Mouse (Mus musculus): Measurements from ENCODE around the gene Cdyl.

Gene Cdyl

DNA sequence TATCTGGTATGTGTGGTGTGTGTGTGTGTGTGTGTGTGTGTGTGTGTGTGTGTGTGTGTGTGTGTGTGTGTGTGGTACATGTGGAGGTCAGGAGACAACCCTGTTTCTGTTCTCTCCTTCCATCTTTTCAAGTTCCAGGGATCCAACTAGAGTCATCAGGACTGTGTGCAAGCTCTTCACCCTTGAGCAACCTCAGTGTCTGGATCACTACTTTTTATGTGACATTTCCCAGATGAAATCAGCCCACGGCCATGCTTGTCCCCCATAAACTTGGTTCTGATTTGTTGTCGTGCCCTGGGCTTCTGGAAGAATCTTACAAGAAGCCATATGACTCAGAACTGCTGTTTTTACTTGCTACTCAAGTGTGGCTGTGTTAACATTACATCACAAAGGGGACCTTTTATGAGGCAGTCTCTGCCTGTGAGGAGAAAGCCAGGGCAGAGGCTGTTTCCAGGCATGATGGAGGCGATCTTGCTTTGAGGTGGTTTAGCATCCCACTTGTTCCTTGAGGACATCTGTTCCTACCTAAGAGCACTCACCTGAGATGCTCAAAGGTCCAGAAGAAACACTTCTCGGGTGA, at the start of gene Cdyl:
TSS of gene Cdyl (plus strand) at position 428 of the 580 bp plus-strand sequence.
- DNase-seq (ENCODE audit: low read depth, low spot score): no peak

DNA sequence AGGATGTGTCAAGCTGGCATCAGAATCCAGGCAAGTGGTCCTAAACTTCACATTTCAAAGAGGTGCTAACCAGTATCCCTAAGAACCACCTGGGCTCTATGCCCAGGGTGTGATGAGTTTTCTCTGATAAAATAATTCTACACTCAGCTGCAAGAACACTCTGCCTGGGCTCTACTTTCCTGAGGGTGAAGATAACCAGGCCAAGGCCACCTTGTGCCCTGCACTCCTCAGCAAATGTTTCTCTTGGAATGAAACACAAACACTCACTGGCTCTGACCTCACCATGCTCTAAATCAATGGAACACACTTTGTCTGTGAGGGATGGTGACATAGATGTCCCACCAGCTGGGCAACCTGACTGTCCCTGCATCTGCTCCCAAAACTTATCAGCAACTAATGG, 48.9 kb upstream of the Cdyl start:
- no peak for DNase-seq (ENCODE audit: low read depth, low spot score)

GRCm38 (mm10) chr13:35612506-35612905, 47.1 kb upstream of the Cdyl start:
- no peak for DNase-seq (ENCODE audit: low read depth, low spot score)

DNA sequence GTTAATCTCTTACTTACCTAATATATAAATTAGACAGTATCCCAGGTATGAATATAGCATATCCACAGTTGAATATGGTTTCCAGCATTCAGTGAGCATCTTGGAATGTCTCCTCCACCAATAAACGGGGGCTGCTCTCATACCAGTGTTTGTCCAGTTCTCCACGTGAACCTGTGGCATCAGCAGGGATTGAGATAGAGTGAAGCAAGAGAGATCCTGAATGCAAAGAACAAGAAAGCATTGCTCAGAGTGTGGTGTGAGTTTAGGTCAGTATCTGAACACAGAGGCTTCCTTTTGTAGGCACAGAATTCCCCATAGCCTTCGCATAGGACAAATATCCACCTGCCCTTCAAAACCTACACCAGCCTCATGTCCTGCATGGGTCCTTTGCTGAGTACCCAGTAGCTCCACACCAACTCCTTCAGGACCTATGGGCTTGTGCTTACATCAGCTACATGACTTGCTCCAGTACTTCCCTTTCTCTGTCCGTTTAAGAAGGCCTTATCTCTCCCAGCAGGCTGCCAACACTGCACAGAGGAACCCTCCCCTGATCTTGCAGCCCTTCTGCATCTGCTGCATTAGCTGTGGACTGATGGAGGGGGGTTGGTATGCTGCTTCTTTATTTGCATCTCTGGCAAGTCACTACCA, 44.7 kb upstream of the Cdyl start:
- DNase-seq (ENCODE audit: low read depth, low spot score): no peak

DNA sequence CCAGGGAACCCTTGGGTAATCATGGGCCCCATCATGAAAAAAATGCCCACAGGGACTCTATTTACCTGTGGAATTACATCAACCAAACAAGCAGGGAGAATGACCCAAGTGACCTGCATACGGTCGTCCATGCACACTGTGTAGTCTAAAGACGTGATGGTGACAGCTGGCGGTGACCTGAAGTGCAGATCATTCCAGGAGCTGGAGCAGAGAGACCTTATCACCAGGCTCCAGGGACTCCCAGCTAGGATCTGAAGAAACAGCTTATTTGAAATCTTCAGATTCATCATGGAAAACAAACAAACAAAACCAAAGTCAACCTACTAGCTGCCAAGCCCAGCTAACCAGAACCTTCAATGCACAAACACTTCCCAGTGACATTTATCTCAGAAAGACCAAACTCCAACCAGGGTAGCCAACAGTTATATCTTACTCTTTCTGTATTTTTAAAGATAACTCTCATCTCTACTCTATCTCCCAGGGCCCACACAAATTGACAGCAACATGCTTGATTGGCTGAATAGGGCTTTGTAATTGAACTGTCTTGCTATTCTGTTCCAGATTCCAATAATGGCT, 43.0 kb upstream of the Cdyl start:
- DNase-seq (ENCODE audit: low read depth, low spot score): no peak

- peak; percentile 20 for DNase-seq (ENCODE audit: low read depth, low spot score)
Measured at GRCm38 (mm10) chr13:35619356-35619755, 40.3 kb upstream of the Cdyl start.

- DNase-seq (ENCODE audit: low read depth, low spot score): no peak
Measured at GRCm38 (mm10) chr13:35620756-35621155, 38.9 kb upstream of the Cdyl start.

DNA sequence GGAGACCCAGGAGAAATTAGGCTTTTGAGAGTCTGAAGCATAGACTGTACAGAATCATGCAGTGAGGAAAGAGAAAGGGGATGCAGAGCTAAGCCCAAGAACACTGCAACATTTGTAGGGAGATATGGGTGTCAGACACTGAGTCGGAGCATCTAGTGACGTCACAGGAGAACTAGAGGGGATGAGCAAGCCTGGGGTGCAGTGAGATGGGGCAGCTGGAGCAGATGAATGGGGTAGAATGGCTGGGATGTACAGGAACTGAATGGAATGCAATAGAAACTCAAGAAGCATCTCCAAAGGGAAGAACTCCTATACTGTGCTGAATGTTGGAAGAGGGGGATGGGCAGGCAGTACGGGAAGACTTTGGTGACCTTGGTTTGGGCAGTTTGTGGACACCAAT, 34.8 kb upstream of the Cdyl start:
- no peak for DNase-seq (ENCODE audit: low read depth, low spot score)

- DNase-seq (ENCODE audit: low read depth, low spot score): no peak
Measured at GRCm38 (mm10) chr13:35625556-35625955, 34.1 kb upstream of the Cdyl start.

GRCm38 (mm10) chr13:35627319-35627718, 32.3 kb upstream of the Cdyl start:
- DNase-seq (ENCODE audit: low read depth, low spot score): no peak

GRCm38 (mm10) chr13:35647132-35647823, 12.4 kb upstream of the Cdyl start:
- peak; percentile 3 for DNase-seq (ENCODE audit: low read depth, low spot score)

DNA sequence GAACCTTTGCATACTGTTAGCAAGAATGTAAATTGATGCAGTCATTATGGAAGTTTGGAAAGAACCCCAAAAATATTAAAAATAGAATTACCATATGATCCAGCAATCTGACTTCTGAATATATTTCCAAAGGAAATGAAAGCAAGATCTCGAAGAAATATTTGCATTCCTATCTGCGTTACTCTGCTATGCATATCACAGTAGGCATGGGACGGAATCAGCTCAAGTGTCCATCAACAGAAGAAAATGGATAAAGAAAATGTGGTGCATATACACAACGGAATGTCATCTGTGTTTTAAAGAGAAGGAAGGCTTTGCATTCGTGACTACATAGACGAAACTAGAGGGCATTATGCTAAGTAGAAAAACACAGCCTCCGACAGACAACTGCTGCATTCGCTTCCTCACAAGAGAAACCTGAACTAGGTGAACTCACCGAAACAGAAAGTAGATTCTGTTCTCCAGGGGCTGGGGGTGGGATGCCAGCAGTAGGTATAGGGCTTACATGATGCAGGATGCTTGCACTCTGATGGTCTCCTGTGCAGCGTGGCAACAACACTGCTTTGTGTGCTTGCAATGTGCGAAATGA, 9.3 kb upstream of the Cdyl start:
- DNase-seq (ENCODE audit: low read depth, low spot score): peak; percentile 6

- DNase-seq (ENCODE audit: low read depth, low spot score): peak; percentile 66
Measured at GRCm38 (mm10) chr13:35652851-35653250, 6.8 kb upstream of the Cdyl start.

- no peak for DNase-seq (ENCODE audit: low read depth, low spot score)
Measured at GRCm38 (mm10) chr13:35656853-35657252, 2.8 kb upstream of the Cdyl start.

- DNase-seq (ENCODE audit: low read depth, low spot score): no peak
Measured at GRCm38 (mm10) chr13:35665456-35665855, 5.8 kb downstream of the Cdyl start.

DNA sequence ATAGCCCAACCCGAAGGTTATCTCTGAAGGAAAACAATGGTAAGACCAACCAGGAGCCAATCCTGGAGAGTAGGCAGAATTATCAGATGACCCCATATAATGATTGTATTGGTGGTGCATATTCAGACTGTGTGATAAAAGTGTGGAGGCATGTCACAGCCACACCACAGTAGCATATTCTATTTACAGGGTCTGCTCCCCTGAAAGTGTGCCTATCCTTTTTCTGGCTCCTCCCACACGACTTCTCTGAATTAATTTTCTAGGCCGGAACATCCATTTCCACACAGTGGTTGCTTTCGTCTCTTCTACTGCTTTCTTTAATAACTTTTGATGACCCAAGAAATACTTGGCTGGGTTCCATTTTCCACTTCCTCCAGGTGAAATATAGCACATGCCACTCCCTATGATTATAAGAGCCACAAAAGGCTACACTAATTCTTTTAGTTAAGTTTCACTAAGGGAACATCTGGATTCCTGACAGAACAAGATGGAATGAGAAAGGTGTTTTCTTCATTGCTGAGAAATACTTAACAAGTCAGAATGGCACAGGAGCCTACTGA, 10.4 kb downstream of the Cdyl start:
- DNase-seq (ENCODE audit: low read depth, low spot score): peak; percentile 31

- peak; percentile 11 for DNase-seq (ENCODE audit: low read depth, low spot score)
Measured at GRCm38 (mm10) chr13:35670875-35671274, 11.2 kb downstream of the Cdyl start.

GRCm38 (mm10) chr13:35676921-35677320, 17.3 kb downstream of the Cdyl start:
- no peak for DNase-seq (ENCODE audit: low read depth, low spot score)

GRCm38 (mm10) chr13:35677433-35678051, 17.9 kb downstream of the Cdyl start:
- no peak for DNase-seq (ENCODE audit: low read depth, low spot score)

- no peak for DNase-seq (ENCODE audit: low read depth, low spot score)
Measured at GRCm38 (mm10) chr13:35678691-35679090, 19.1 kb downstream of the Cdyl start.

DNA sequence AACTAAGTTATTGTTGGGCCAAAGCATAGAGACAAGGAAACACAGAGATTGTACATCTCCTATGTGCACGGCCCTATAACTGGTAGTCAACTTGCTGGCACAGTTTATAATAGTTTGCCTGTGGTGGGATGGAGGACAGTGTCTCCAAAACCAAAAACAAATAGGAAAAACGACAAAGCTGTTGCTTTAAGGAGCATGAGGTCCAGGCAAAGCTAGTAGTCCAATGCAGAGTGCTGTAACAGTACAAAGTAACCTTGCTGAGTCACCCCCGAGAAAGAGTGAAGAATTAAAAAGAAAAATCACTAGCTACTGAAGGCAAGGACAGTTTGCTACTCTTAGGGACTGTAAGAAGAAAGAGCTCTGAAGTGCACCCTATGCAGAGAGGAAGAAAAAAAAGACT, 21.7 kb downstream of the Cdyl start:
- no peak for DNase-seq (ENCODE audit: low read depth, low spot score)

DNA sequence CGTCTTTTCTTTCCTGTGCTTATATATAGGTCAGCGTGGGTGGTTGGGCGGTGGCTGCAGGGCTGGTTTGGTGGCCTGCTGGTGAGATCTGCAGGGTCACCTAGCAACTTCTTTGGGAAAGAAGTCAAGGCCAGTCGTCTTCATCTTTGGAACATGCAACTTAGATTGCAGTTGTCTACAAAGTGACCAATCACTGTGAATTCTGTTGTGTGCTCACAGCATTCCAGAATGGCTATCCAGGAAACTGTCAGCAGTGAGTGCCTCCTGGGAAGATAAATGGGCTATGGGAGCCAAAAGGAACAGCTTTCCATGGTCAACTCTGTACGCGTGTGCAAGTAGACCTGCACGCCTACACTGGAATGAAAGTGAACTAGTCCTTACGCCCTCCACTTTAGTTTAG, 26.6 kb downstream of the Cdyl start:
- DNase-seq (ENCODE audit: low read depth, low spot score): peak; percentile 16

Data from brain, adult 2 months (tissue).